Mouse (Mus musculus) heart, adult 2 months (tissue): ENCODE measurements around the gene Mthfr. TPM values are rescaled to one million over a fixed set of nuclear protein-coding genes. Genes with fewer than 3 reads are reported as not detected.

Source experiments
- DNase-seq, 2 experiments: peaks; one replicate each; pipeline ENCODE4 v3.0.0; 2021
- H3K27ac ChIP-seq: fragments of 200-600 bp; 2 replicates; pipeline ENCODE4 v1.8.1; 2022
- H3K27me3 ChIP-seq: fragments of 200-500 bp; 2 replicates; pipeline ENCODE4 v1.6.1; 2012; ENCODE audit warnings: mild to moderate bottlenecking, low read length, inconsistent platforms, mixed read lengths; ENCODE audit not compliant: control insufficient read depth, insufficient read depth
- H3K36me3 ChIP-seq: fragments of 200-500 bp; 2 replicates; pipeline ENCODE4 v1.6.1; 2012; ENCODE audit warnings: low read length, inconsistent platforms; ENCODE audit not compliant: control insufficient read depth, insufficient read depth
- H3K4me1 ChIP-seq: fragments of 200-500 bp; 2 replicates; pipeline ENCODE4 v1.6.1; 2011; ENCODE audit warnings: low read length; ENCODE audit not compliant: control insufficient read depth, insufficient read depth
- H3K4me3 ChIP-seq: fragments of 200-600 bp; 2 replicates; pipeline ENCODE4 v1.8.1; 2022
- H3K79me2 ChIP-seq: fragments of 200-500 bp; replicated peaks from 2 replicates; pipeline ENCODE4 v1.6.1; 2012; ENCODE audit warnings: mild to moderate bottlenecking, inconsistent platforms, low read length, moderate library complexity, mixed read lengths; ENCODE audit not compliant: control insufficient read depth, insufficient read depth
- H3K9ac ChIP-seq: fragments of 200-500 bp; 2 replicates; pipeline ENCODE4 v1.6.1; 2012; ENCODE audit warnings: low read depth, mild to moderate bottlenecking, control low read depth, inconsistent platforms, low read length, mixed read lengths
- CTCF ChIP-seq: fragments of 200-600 bp; IDR thresholded peaks from 2 replicates; pipeline ENCODE4 v1.8.1; 2022; ENCODE audit warnings: antibody characterized with exemption, mild to moderate bottlenecking, moderate library complexity
- EP300 ChIP-seq: fragments of 200-500 bp; IDR thresholded peaks from 2 replicates; pipeline ENCODE4 v1.6.1; 2011; ENCODE audit warnings: low read depth, low read length, control low read depth; ENCODE audit not compliant: insufficient read depth
- POLR2A ChIP-seq: fragments of 200-500 bp; IDR thresholded peaks from 2 replicates; pipeline ENCODE4 v1.6.1; 2011; ENCODE audit warnings: mild to moderate bottlenecking, low read depth, low read length, control low read depth; ENCODE audit not compliant: insufficient read depth
- WGBS: fragments of 180-500 bp; shearing (Covaris S2); methylation state at CpG from one replicate; pipeline ENCODE4 v1.1.7; 2018; 5-methylcytosine and 5-hydroxymethylcytosine counted together
- intact Hi-C: fragments of 180-260 bp; cut with DNase I; formaldehyde crosslinking; loops from one replicate; pipeline ENCODE4 v1.15.1; 2025
- long read RNA-seq: library from polyadenylated mRNA; stranded (forward); transcript quantifications from one replicate; pipeline ENCODE4 v2.0.0, GENCODE M21; 2021
- polyA plus RNA-seq: library from polyadenylated mRNA; depleted of rRNA; stranded (reverse); fragments of >200 nt; gene quantifications from 2 replicates; pipeline ENCODE4 v1.2.3, GENCODE M21; 2012; rRNA removed
- total RNA-seq, 2 experiments: library from RNA; stranded (reverse); gene quantifications; 2 replicates each; pipeline ENCODE4 v1.2.3; 2021

The Mthfr gene
- total RNA-seq: 10 to 100 TPM in 1 of 2 experiments, 1 to 10 TPM in 1; 8.2 to 11.0 TPM
- 15.7 and 17.3 TPM in 2 replicates for polyA plus RNA-seq
- long read RNA-seq, partial matches to known transcripts: 2 of 7 reads
- long read RNA-seq, other reads (novel, unspliced or antisense): 5 of 7 reads

DNA sequence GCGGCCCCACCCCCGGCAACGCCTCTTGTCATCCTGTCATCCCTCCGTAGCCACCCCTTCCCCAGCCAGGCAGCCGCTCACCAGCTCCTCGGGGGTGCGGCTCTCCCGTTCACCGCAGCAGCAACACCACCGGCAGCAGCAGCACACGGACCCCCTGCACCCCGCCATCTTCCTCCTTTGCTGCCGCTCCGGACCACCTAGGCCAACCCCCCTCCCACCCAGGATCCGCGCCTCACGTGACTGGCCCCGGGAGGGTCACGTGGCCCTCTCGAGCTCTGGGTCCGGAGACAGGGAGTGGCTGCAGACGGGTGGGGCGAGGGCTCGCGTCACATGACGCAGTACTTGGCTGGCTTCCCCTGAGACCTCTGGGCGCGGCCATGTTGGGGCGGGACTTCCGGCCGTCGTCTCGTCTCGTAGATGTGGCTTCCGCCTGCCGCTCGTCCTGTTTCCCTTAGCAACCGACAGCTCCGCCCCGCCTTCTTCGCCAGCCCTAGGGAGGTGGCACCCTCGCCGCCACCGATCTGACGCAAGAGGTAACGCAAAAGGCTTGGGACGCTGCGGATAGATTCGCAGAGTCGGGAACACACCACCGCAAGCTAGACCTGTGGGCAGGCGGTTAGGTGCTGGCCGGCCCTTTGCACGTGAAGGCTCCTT, at the start of gene Mthfr, which contains the start of gene Clcn6:
Gene Mthfr, plus strand, starts transcription at position 478 of the 654 bp plus-strand sequence.
Gene Clcn6, minus strand, starts transcription at position 222 of the 654 bp plus-strand sequence.
- WGBS: under 1% methylated on average over 54 of the region's 54 CpGs
- peaks cover 18% of the 10 kb centered on the region for H3K4me1 ChIP-seq
- H3K27me3 ChIP-seq: no peaks in the 10 kb centered on the region
- DNase-seq: peak; percentile 100
- H3K36me3 ChIP-seq: no peaks in the 10 kb centered on the region
- H3K9ac ChIP-seq: peak within 1 kb of the TSS; percentile 91
- TF ChIP-seq EP300 (peak; percentile 20; the same call in 1 of the 2 replicates), CTCF (no peak), POLR2A (peak; percentile 87)
- peak within 1 kb of the TSS; percentile 91 for H3K27ac ChIP-seq
- intact Hi-C loops: loop anchor here (2.0 kb wide), 1 partner anchor 44 kb away; no protein-coding TSS in a partner anchor
- H3K4me3 ChIP-seq: peak within 1 kb of the TSS; percentile 58
- no peaks in the 10 kb centered on the region for H3K79me2 ChIP-seq

DNA sequence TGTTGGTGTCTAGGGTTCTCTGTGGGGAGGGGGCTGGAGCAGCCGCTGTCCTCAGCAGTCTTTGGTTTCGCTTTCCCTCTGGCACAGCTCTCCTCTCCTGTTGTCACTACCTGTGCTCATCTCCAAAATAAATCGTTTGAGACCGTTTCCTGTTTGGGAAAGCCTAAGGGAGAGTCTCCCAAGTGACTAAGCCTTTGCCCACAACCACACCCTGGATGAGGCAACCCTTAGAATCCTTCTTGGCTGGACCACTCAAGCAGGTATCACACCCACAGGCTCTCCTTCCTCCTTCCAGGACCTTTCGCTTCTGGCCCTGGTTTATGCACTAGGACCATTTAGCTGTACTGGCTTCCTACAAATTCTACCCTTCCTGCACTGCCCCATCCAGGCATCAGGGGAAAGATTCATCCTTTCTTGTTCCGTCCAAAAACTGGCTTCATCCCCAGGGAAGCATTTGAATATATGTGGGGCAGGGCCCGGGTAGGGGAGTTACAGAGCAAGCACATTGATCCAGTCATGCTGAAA, 45.2 kb upstream of the Mthfr start:
- WGBS: 50% methylated on average over 7 of the region's 7 CpGs
- Histone ChIP-seq H3K79me2 (no peaks in the 10 kb centered on the region), H3K27me3 (no peaks in the 10 kb centered on the region), H3K9ac (no peak overlapping the region), H3K4me3 (no peak overlapping the region), H3K4me1 (no peaks in the 10 kb centered on the region), H3K36me3 (no peaks in the 10 kb centered on the region), H3K27ac (no peak overlapping the region)
- intact Hi-C loops: no loop called here
- no peak for DNase-seq
- TF ChIP-seq EP300 (no peak), POLR2A (no peak)

DNA sequence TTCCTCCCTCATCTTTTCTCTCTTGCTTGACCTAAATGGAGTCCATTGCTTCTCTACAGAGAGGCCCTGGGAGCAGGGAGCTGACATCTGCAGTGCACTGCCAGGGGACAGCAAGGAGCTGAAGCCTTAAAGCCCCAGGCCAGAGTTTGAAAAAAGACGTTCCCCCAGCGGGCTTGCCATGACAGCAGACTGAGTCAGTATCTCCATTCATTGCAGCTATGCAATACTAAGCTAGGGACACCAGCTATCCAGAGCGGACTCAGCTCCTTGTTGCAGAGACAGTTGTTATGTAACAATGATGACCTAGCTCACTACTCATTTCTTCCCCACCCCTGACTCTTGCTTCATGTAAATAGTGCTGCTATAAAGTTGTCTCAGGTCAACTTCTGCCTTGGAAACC, 43.6 kb upstream of the Mthfr start:
- TF ChIP-seq CTCF: no peak
- no peak for TF ChIP-seq EP300
- WGBS: 80% methylated on average over 3 of the region's 3 CpGs
- Histone ChIP-seq H3K27me3 (no peaks in the 10 kb centered on the region), H3K9ac (no peak overlapping the region), H3K4me3 (no peak overlapping the region), H3K79me2 (no peaks in the 10 kb centered on the region), H3K4me1 (peaks cover 2% of the 10 kb centered on the region; the same call in 1 of the 2 replicates), H3K36me3 (no peaks in the 10 kb centered on the region), H3K27ac (no peak overlapping the region)
- intact Hi-C loops: no loop called here
- DNase-seq: no peak

DNA sequence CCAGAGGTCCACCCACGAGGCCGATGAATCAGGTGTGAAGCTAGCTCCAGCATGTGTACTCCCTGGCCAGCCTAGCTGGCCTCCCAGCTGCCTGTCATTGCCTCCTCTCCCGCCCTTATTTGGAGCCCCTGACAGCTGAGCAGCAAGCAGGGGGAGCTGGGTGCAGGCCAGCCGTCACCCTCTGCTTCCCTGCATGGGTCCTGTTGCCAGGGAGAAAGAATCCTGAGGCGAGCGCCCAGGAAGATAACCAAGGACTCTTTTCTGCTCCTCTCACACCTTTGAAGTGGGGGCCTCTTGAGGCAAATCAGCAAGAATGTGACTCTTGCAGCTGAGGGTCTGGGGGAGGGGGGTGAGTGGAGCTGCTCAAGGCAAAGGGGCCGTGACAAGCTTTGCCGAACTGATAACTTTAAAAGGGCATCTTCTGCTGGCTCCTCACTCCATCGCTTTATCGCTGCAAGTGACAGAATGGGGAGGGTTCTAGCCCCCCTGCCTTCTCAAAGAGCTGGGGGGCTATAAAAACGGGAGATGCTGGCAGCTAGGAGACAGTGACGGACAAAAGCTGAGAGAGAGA, 38.6 kb upstream of the Mthfr start, which contains the start of gene Nppa:
Gene Nppa, plus strand, starts transcription at position 521 of the 571 bp plus-strand sequence.
- H3K36me3 ChIP-seq: no peaks in the 10 kb centered on the region
- H3K4me1 ChIP-seq: peaks cover 2% of the 10 kb centered on the region; the same call in 1 of the 2 replicates
- H3K9ac ChIP-seq: no peak within 1 kb of the TSS
- no peak within 1 kb of the TSS for H3K4me3 ChIP-seq
- no peak for DNase-seq
- WGBS: 21% methylated on average over 12 of the region's 12 CpGs
- H3K79me2 ChIP-seq: no peaks in the 10 kb centered on the region
- intact Hi-C loops: no loop called here
- TF ChIP-seq POLR2A (no peak), CTCF (no peak), EP300 (no peak)
- H3K27ac ChIP-seq: peak within 1 kb of the TSS; percentile 36
- H3K27me3 ChIP-seq: no peaks in the 10 kb centered on the region

DNA sequence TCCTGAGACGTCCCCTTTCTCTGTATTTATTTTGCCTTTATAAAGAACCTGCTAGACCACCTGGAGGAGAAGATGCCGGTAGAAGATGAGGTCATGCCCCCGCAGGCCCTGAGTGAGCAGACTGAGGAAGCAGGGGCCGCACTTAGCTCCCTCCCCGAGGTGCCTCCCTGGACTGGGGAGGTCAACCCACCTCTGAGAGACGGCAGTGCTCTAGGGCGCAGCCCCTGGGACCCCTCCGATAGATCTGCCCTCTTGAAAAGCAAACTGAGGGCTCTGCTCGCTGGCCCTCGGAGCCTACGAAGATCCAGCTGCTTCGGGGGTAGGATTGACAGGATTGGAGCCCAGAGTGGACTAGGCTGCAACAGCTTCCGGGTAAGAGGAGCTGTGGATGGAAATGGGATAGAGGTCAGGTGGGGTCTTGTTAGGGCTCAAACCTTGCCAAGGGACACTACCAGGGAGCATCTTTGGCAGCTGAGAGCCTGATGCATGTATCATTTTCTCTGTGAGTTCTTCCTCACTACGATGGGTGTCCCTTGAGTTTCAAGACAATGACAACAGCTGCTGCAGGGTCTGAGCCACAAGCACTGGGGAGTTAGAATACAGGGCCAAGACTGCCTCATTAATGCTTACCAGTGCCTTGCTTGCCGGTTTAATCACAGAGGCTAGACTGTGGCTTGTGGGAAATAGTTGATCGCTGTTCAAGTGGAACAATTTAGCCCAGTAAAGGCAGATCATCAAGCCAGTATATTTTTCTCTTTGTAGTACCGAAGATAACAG, 37.7 kb upstream of the Mthfr start:
- no peaks in the 10 kb centered on the region for H3K27me3 ChIP-seq
- WGBS: 76% methylated on average over 17 of the region's 17 CpGs
- H3K79me2 ChIP-seq: no peaks in the 10 kb centered on the region
- H3K9ac ChIP-seq: no peak overlapping the region
- no peak for DNase-seq
- H3K4me1 ChIP-seq: peaks cover 2% of the 10 kb centered on the region; the same call in 1 of the 2 replicates
- intact Hi-C loops: no loop called here
- H3K27ac ChIP-seq: peak overlapping the region; percentile 36
- H3K4me3 ChIP-seq: no peak overlapping the region
- H3K36me3 ChIP-seq: no peaks in the 10 kb centered on the region
- no peak for TF ChIP-seq EP300
- 0 out of 2 replicates have a peak, but pooled peaks have one; percentile 37 for TF ChIP-seq POLR2A
